Mouse (Mus musculus) C2C12 (cell line): ENCODE results near the gene Msi2.
A peak's percentile ranks its signal among the peaks of the same experiment; 100 is the strongest.

Experiments used
- CEBPB ChIP-seq: IDR thresholded peaks from one replicate; pipeline ENCODE4 v1.6.1; 2011; ENCODE audit warnings: low read depth, mild to moderate bottlenecking, control low read depth, moderate library complexity
- CTCF ChIP-seq: IDR thresholded peaks from one replicate; pipeline ENCODE4 v1.5.1; 2011; ENCODE audit not compliant: control insufficient read depth, insufficient read depth, insufficient read length
- MAX ChIP-seq: IDR thresholded peaks from one replicate; pipeline ENCODE4 v1.6.1; 2011; ENCODE audit warnings: mild to moderate bottlenecking, control low read depth
- MYOD1 ChIP-seq: IDR thresholded peaks from one replicate; pipeline ENCODE4 v1.6.1; 2011; ENCODE audit warnings: low read depth; ENCODE audit not compliant: control insufficient read depth, insufficient read length
- MYOG ChIP-seq: IDR thresholded peaks from one replicate; pipeline ENCODE4 v1.6.1; 2011; ENCODE audit not compliant: control insufficient read depth, insufficient read length; ENCODE audit errors: extremely low read depth
- USF1 ChIP-seq: IDR thresholded peaks from one replicate; pipeline ENCODE4 v1.6.1; 2011; ENCODE audit warnings: low read depth, mild to moderate bottlenecking, control low read depth, moderate library complexity

DNA sequence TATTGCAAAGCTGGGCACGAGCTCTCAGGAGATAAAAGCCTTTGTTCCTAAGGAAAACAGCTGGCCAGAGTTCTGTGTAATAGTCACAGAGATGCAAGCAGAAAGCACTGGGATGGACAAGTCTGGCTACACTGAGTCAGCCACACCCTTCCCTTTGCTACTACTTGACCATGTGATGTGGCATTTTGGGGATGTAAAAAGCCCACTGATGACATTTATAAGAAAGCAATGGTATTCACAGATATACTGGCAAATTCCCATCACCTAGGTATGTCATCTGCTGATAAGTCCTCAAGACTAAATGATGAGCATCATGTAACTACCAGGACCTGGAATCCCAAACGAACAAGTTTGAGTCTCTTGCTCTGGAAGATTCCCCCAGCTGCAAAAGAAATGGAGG, 113.7 kb downstream of the Msi2 start:
- TF ChIP-seq MYOD1: no peak
- no peak for TF ChIP-seq CTCF
- TF ChIP-seq USF1: peak; percentile 42
- no peak for TF ChIP-seq CEBPB
- no peak for TF ChIP-seq MAX
- no peak for TF ChIP-seq MYOG
